Mouse (Mus musculus): ENCODE measurements around the gene Kctd21. TPM values are rescaled to one million over a fixed set of nuclear protein-coding genes. Genes with fewer than 3 reads are reported as not detected.
A peak's percentile ranks its signal among the peaks of the same experiment; 100 is the strongest.

The Kctd21 gene
- total RNA-seq, 2 experiments from 2014 or later: 2.6 to 3.1 TPM

- intact Hi-C loops (cut with DNase I): no loop called here
- DNase-seq: peak in 1 of 2 experiments; percentile 14
Observed at GRCm38 (mm10) chr7:97314646-97315045, 17.5 kb upstream of the Kctd21 start.

GRCm38 (mm10) chr7:97315656-97316055 lies 16.5 kb upstream of the Kctd21 start:
- no peak for DNase-seq
- intact Hi-C loops (cut with DNase I): no loop called here

GRCm38 (mm10) chr7:97317706-97318105 lies 14.4 kb upstream of the Kctd21 start:
- no peak for DNase-seq
- intact Hi-C loops (cut with DNase I): no loop called here

- no peak for DNase-seq
- intact Hi-C loops (cut with DNase I): no loop called here
Observed at GRCm38 (mm10) chr7:97324342-97324741, 7.8 kb upstream of the Kctd21 start.

GRCm38 (mm10) chr7:97325156-97325985 lies 6.8 kb upstream of the Kctd21 start:
- DNase-seq: no peak
- intact Hi-C loops (cut with DNase I): no loop called here

- intact Hi-C loops (cut with DNase I): no loop called here
- no peak for DNase-seq
Observed at GRCm38 (mm10) chr7:97327376-97327775, 4.8 kb upstream of the Kctd21 start.

GRCm38 (mm10) chr7:97328891-97329588 lies 3.1 kb upstream of the Kctd21 start:
- intact Hi-C loops (cut with DNase I): no loop called here
- no peak for DNase-seq

GRCm38 (mm10) chr7:97329676-97330075 lies 2.5 kb upstream of the Kctd21 start:
- intact Hi-C loops (cut with DNase I): no loop called here

GRCm38 (mm10) chr7:97330931-97331645 lies 1.0 kb upstream of the Kctd21 start:
- intact Hi-C loops (cut with DNase I): no loop called here
- DNase-seq: no peak

More at GRCm38 (mm10) chr7:97329676-97330075, 2.5 kb upstream of the Kctd21 start:
- no peak for DNase-seq

- DNase-seq: no peak
- intact Hi-C loops (cut with DNase I): no loop called here
Observed at GRCm38 (mm10) chr7:97332667-97333041, 527 bp downstream of the Kctd21 start.

GRCm38 (mm10) chr7:97333113-97333898 lies 1.2 kb downstream of the Kctd21 start:
- no peak for DNase-seq
- intact Hi-C loops (cut with DNase I): no loop called here

- DNase-seq: no peak
- intact Hi-C loops (cut with DNase I): no loop called here
Observed at GRCm38 (mm10) chr7:97334406-97334805, 2.3 kb downstream of the Kctd21 start.

- intact Hi-C loops (cut with DNase I): no loop called here
- no peak for DNase-seq
Observed at GRCm38 (mm10) chr7:97336678-97337077, 4.6 kb downstream of the Kctd21 start.

- intact Hi-C loops (cut with DNase I): no loop called here
Observed at GRCm38 (mm10) chr7:97338593-97338992, 6.5 kb downstream of the Kctd21 start.

GRCm38 (mm10) chr7:97339623-97340022 lies 7.5 kb downstream of the Kctd21 start:
- DNase-seq: no peak
- intact Hi-C loops (cut with DNase I): no loop called here

More at GRCm38 (mm10) chr7:97338593-97338992, 6.5 kb downstream of the Kctd21 start:
- DNase-seq: no peak

GRCm38 (mm10) chr7:97340907-97341849 lies 9.1 kb downstream of the Kctd21 start:
- DNase-seq: no peak
- intact Hi-C loops (cut with DNase I): no loop called here

- intact Hi-C loops (cut with DNase I): no loop called here
- no peak for DNase-seq
Observed at GRCm38 (mm10) chr7:97342961-97343360, 10.8 kb downstream of the Kctd21 start.

GRCm38 (mm10) chr7:97344655-97345054 lies 12.5 kb downstream of the Kctd21 start:
- intact Hi-C loops (cut with DNase I): no loop called here
- DNase-seq: no peak

GRCm38 (mm10) chr7:97345229-97345871 lies 13.2 kb downstream of the Kctd21 start:
- intact Hi-C loops (cut with DNase I): no loop called here
- peak; percentile 57 to 64 for DNase-seq

Measured in gastrocnemius, postnatal 36 days (tissue).